Comparison of ENCODE assay signal across 16 mouse cellular contexts in the genomic region with DNA sequence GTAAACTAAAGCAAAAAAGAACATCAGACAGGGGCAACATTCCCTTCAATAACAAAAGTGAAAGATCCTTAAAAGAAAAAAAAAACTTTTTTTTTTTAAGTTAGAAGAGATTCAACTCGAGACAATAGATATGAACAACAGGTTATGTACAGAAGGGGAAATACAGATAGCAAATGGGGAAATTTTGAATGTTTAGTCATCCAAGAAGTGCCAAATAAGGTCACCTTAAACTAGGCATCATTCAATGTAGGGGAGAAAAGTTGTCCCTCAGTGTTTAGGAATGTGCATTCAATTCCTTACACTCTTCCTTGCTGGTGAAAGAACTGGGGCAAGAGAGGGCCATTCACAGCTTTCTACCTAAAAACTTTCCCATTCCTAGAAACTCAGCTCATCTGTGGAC.
"Had no signal": no experiment of that assay in that cellular context is flagged by ENCODE, and none has a peak within 500 bp of the region (broad histone marks: within the 10 kb centered on the region; RNA-seq: fewer than 3 reads in every experiment).

No protein-coding gene starts in this region.

- H3K9me3 ChIP-seq: megakaryocyte, embryonic 14.5 days; midbrain, embryonic 12.5 days; neural tube, embryonic 12.5 days; stomach, embryonic 15.5 days had no signal

- H3K36me3 ChIP-seq: midbrain, embryonic 12.5 days; neural tube, embryonic 12.5 days; stomach, embryonic 15.5 days had no signal

- H3K4me3 ChIP-seq: megakaryocyte, embryonic 14.5 days; neural tube, embryonic 12.5 days; stomach, embryonic 15.5 days had no signal

- H3K27ac ChIP-seq: liver, embryonic 14.5 days; macrophage; midbrain, embryonic 12.5 days; neural tube, embryonic 12.5 days; stomach, embryonic 15.5 days; stomach, postnatal 0 days had no signal

- H3K9ac ChIP-seq: liver, embryonic 14.5 days; lung, embryonic 14.5 days; midbrain, embryonic 12.5 days; neural tube, embryonic 12.5 days; stomach, embryonic 15.5 days had no signal

- H3K4me2 ChIP-seq: lung, embryonic 14.5 days; stomach, embryonic 15.5 days had no signal

- DNase-seq: lung, adult 18-20 months; lung, embryonic 14.5 days; lung, postnatal 10 days; midbrain, embryonic 14.5 days; right cerebral cortex, postnatal 14 days; spleen, adult 18-20 months; thymus, adult 2 months; thymus, postnatal 25 days; thymus, postnatal 4 days had no signal
